Mouse (Mus musculus) MEL (cell line): Measurements from ENCODE around the gene Stn1. TPM values are rescaled to one million over a fixed set of nuclear protein-coding genes. Genes with fewer than 3 reads are reported as not detected.

ENCODE experiments used
- DNase-seq: peaks from one replicate; pipeline ENCODE4 v3.0.0; 2011; ENCODE audit warnings: low read depth, low spot score
- H3K27ac ChIP-seq: 2 replicates; pipeline ENCODE4 v1.5.1; 2012; ENCODE audit warnings: low read depth, mild to moderate bottlenecking, control low read depth, low read length, moderate library complexity; ENCODE audit not compliant: control insufficient read depth
- H3K27me3 ChIP-seq, 2 experiments: fragments of 150-350 bp in 1 of 2; sonication (generic) in 1 of 2; 2 replicates each; pipeline ENCODE4 v1.6.1; 2012; ENCODE audit warnings: low read length in 2 of 2, mild to moderate bottlenecking in 2 of 2, improper control_type of control experiment in 1 of 2, moderate library complexity in 1 of 2; ENCODE audit not compliant: insufficient read depth in 2 of 2, control insufficient read depth in 1 of 2
- H3K36me3 ChIP-seq, 2 experiments: 2 replicates each; pipeline ENCODE4 v1.6.1; 2012 to 2014; ENCODE audit warnings: low read length in 2 of 2, improper control_type of control experiment in 1 of 2, inconsistent platforms in 1 of 2, mild to moderate bottlenecking in 1 of 2; ENCODE audit not compliant: insufficient read depth in 2 of 2, control insufficient read depth in 1 of 2
- H3K4me1 ChIP-seq, 2 experiments: fragments of 150-350 bp in 1 of 2; sonication (generic) in 1 of 2; 2 replicates each; pipeline ENCODE4 v1.6.1; 2012; ENCODE audit warnings: low read length in 2 of 2, improper control_type of control experiment in 1 of 2, mild to moderate bottlenecking in 1 of 2; ENCODE audit not compliant: insufficient read depth in 2 of 2, control insufficient read depth in 1 of 2
- H3K4me3 ChIP-seq, 2 experiments: fragments of 150-350 bp in 1 of 2; sonication (generic) in 1 of 2; 2 replicates each; pipeline ENCODE4 v1.5.1; 2012; ENCODE audit warnings: low read depth in 2 of 2, low read length in 2 of 2, mild to moderate bottlenecking in 2 of 2, moderate library complexity in 2 of 2, control low read depth in 1 of 2, improper control_type of control experiment in 1 of 2; ENCODE audit not compliant: control insufficient read depth in 1 of 2, insufficient read depth in 1 of 2
- H3K79me2 ChIP-seq: 2 replicates; pipeline ENCODE4 v1.6.1; 2012; ENCODE audit warnings: mild to moderate bottlenecking, low read length, moderate library complexity; ENCODE audit not compliant: control insufficient read depth, poor library complexity, insufficient read depth
- H3K9ac ChIP-seq: 2 replicates; pipeline ENCODE4 v1.6.1; 2012; ENCODE audit warnings: low read depth, mild to moderate bottlenecking, control low read depth, low read length, moderate library complexity; ENCODE audit not compliant: control insufficient read depth, poor library complexity, severe bottlenecking
- H3K9me3 ChIP-seq: fragments of 150-350 bp; sonication (generic); replicated peaks from 2 replicates; pipeline ENCODE4 v1.6.1; 2012; ENCODE audit warnings: mild to moderate bottlenecking, low read length, improper control_type of control experiment, moderate library complexity; ENCODE audit not compliant: insufficient read depth
- E2F4 ChIP-seq: IDR thresholded peaks from 2 replicates; pipeline ENCODE4 v1.6.1; 2011; ENCODE audit warnings: low read depth, low read length, improper control_type of control experiment, borderline replicate concordance
- GABPA ChIP-seq: IDR thresholded peaks from 2 replicates; pipeline ENCODE4 v1.6.1; 2012; ENCODE audit warnings: low read depth, mild to moderate bottlenecking, inconsistent platforms, low read length, improper control_type of control experiment, moderate library complexity
- GATA1 ChIP-seq: IDR thresholded peaks from 2 replicates; pipeline ENCODE4 v1.6.1; 2011; ENCODE audit warnings: low read depth, low read length, improper control_type of control experiment
- HCFC1 ChIP-seq: IDR thresholded peaks from 2 replicates; pipeline ENCODE4 v1.6.1; 2012; ENCODE audit warnings: low read depth, mild to moderate bottlenecking, inconsistent platforms, low read length, improper control_type of control experiment, moderate library complexity
- JUND ChIP-seq: IDR thresholded peaks from 2 replicates; pipeline ENCODE4 v1.6.1; 2011; ENCODE audit warnings: low read depth, mild to moderate bottlenecking, improper control_type of control experiment, low read length
- MAX ChIP-seq: IDR thresholded peaks from 2 replicates; pipeline ENCODE4 v1.6.1; 2011; ENCODE audit warnings: low read length, improper control_type of control experiment
- MAZ ChIP-seq: IDR thresholded peaks from 2 replicates; pipeline ENCODE4 v1.6.1; 2012; ENCODE audit warnings: low read depth, mild to moderate bottlenecking, inconsistent platforms, low read length, improper control_type of control experiment
- MEF2A ChIP-seq: IDR thresholded peaks from 2 replicates; pipeline ENCODE4 v1.6.1; 2014; ENCODE audit warnings: low read depth, mild to moderate bottlenecking, inconsistent platforms, low read length, improper control_type of control experiment; ENCODE audit not compliant: poor library complexity, insufficient replicate concordance, severe bottlenecking; ENCODE audit errors: extremely low read depth
- MXI1 ChIP-seq: IDR thresholded peaks from 2 replicates; pipeline ENCODE4 v1.6.1; 2011; ENCODE audit warnings: mild to moderate bottlenecking, low read depth, low read length, improper control_type of control experiment
- MYB ChIP-seq: IDR thresholded peaks from 2 replicates; pipeline ENCODE4 v1.6.1; 2011; ENCODE audit warnings: mild to moderate bottlenecking, low read depth, low read length, improper control_type of control experiment
- MYC ChIP-seq: IDR thresholded peaks from 2 replicates; pipeline ENCODE4 v1.6.1; 2011; ENCODE audit warnings: low read depth, mild to moderate bottlenecking, low read length, improper control_type of control experiment, moderate library complexity
- NELFE ChIP-seq: IDR thresholded peaks from 2 replicates; pipeline ENCODE4 v1.6.1; 2011; ENCODE audit warnings: low read depth, low read length, improper control_type of control experiment
- NRF1 ChIP-seq: IDR thresholded peaks from 2 replicates; pipeline ENCODE4 v1.6.1; 2014; ENCODE audit warnings: low read depth, mild to moderate bottlenecking, inconsistent platforms, low read length, improper control_type of control experiment, moderate library complexity; ENCODE audit not compliant: poor library complexity, insufficient read depth, severe bottlenecking
- POLR2A ChIP-seq, 2 experiments: IDR thresholded peaks; 2 replicates each; pipeline ENCODE4 v1.6.1; 2011 to 2012; ENCODE audit warnings: low read length in 2 of 2, mild to moderate bottlenecking in 2 of 2, control low read depth in 1 of 2, improper control_type of control experiment in 1 of 2, low read depth in 1 of 2, moderate library complexity in 1 of 2; ENCODE audit not compliant: control insufficient read depth in 1 of 2, insufficient read depth in 1 of 2, poor library complexity in 1 of 2
- POLR2AphosphoS2 ChIP-seq: IDR thresholded peaks from 2 replicates; pipeline ENCODE4 v1.6.1; 2011; ENCODE audit warnings: low read length, improper control_type of control experiment
- RAD21 ChIP-seq: IDR thresholded peaks from 2 replicates; pipeline ENCODE4 v1.6.1; 2011; ENCODE audit warnings: mild to moderate bottlenecking, low read depth, low read length, improper control_type of control experiment
- SIN3A ChIP-seq: IDR thresholded peaks from 2 replicates; pipeline ENCODE4 v1.6.1; 2012; ENCODE audit warnings: low read length, improper control_type of control experiment, inconsistent platforms
- TAL1 ChIP-seq: IDR thresholded peaks from 2 replicates; pipeline ENCODE4 v1.6.1; 2012; ENCODE audit warnings: mild to moderate bottlenecking, inconsistent platforms, low read length, moderate library complexity, mixed read lengths
- TBP ChIP-seq: IDR thresholded peaks from 2 replicates; pipeline ENCODE4 v1.8.0; 2011; ENCODE audit warnings: low read depth, low read length, improper control_type of control experiment
- TCF12 ChIP-seq: IDR thresholded peaks from 2 replicates; pipeline ENCODE4 v1.6.1; 2014; ENCODE audit warnings: low read depth, mild to moderate bottlenecking, inconsistent platforms, low read length, improper control_type of control experiment, moderate library complexity
- UBTF ChIP-seq: IDR thresholded peaks from 2 replicates; pipeline ENCODE4 v1.6.1; 2012; ENCODE audit warnings: low read depth, mild to moderate bottlenecking, inconsistent platforms, low read length, improper control_type of control experiment, moderate library complexity, borderline replicate concordance; ENCODE audit not compliant: insufficient read depth
- ZMIZ1 ChIP-seq: IDR thresholded peaks from 2 replicates; pipeline ENCODE4 v1.6.1; 2012; ENCODE audit warnings: low read depth, mild to moderate bottlenecking, inconsistent platforms, low read length, improper control_type of control experiment, moderate library complexity
- polyA plus RNA-seq, 2 experiments: library from polyadenylated mRNA; stranded (reverse) in 1 of 2; unstranded in 1 of 2; fragments of >175 nt in 1 of 2; fragments of >200 nt in 1 of 2; gene quantifications; 2 replicates each; pipeline versions ENCODE4 v1.2.1 to v1.2.4; 2012; ENCODE audit warnings: low replicate concordance in 2 of 2, low read depth in 1 of 2; ENCODE audit not compliant: insufficient read length in 2 of 2, insufficient read depth in 1 of 2, missing spikeins in 1 of 2
- total RNA-seq: library from RNA; depleted of rRNA; stranded (reverse); fragments of 300-350 nt; gene quantifications from 2 replicates; pipeline ENCODE4 v1.2.3, GENCODE M21; 2012

Stn1 gene
- total and polyA plus RNA-seq, 3 experiments: 9.7 to 13.6 TPM; not detected in 1

DNA sequence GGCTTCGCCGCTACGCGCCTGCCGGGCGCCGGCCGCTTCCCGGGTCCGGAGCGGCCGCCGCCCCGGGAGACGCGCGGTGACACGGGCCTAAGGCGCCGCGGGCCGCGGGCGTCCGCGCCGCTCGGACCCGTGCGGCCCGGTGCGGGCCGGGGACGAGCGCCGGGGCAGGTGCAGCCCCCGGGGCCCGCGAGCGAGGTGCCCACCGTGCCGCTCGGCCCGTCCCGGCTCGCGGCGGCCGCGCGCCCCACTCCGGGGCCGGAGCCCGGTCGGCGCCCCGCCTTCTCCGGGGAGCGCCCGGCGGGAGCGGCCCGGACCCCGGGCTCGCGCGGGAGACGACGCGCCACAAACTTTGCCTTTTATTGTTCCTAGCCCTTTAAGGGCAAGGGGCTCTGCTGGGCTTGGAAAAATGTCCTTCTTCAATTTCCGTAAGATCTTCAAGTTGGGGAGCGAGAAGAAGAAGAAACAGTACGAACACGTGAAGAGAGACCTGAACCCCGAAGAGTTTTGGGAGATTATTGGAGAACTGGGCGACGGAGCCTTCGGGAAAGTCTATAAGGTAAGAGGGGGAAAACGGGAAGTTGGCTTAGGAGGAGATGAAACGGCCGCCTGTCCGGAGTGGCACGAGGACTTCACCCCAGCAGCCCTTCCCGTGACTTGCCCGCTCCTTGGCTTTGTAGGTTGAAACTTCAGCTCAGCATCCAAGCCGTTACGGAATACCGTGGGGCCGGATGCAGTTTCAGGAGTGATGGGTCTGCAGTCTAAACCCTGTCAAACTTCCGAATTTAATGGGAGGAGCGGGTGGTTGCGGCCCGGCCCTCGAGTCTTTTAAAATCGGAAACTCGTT, 42.7 kb upstream of the Stn1 start (continued):
- 0 out of 2 replicates have a peak, but pooled peaks have one; percentile 50 for TF ChIP-seq ZMIZ1
- TF ChIP-seq MXI1: peak; percentile 79
- no peak for TF ChIP-seq TAL1
- TF ChIP-seq MYB: no peak

DNA sequence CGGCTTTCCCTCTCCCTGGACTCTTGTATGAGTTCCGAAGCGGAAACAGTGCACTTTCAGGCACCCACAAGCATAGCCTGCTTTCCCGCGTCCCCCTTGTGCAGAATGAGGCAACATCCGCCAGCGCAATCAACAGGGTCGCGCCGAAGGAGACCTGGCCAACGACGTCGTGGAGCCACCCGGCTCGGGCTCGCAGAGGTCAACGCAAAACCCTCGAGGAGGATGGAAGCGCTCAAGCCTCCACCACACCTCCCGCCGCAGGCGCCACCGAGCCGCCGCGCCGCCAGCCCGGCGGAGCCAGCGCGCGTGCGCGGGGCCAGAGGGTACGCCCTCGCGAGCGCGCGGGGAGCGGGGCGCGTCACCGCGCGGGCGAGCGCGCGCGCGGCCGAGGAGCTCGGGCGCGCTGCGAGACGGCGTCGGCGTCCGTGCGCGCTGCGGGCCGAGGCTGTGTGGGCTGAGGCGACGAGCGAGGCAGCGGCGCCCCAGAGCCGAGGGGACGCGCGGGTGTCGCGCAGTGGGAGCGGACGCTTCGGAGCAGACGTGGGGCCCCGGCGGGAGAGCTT, 42.0 kb upstream of the Stn1 start, which contains the start of gene Slk:
Gene Slk (plus strand): TSS at position 454 of the 563 bp plus-strand sequence.
- peak within 1 kb of the TSS; percentile 96 to 99 for H3K4me3 ChIP-seq
- peak; percentile 91 for DNase-seq
- H3K36me3 ChIP-seq: peaks cover 0 to 21% of the 10 kb centered on the region in 2 experiments; a peak in 3 of 4 replicates
- no peaks in the 10 kb centered on the region for H3K9me3 ChIP-seq
- H3K9ac ChIP-seq: peak within 1 kb of the TSS; percentile 92
- H3K27ac ChIP-seq: peak within 1 kb of the TSS; percentile 80
- peaks cover 37% of the 10 kb centered on the region for H3K79me2 ChIP-seq
- TF ChIP-seq SIN3A: peak; percentile 83; the same call in 1 of the 2 replicates
- 0 out of 2 replicates have a peak, but pooled peaks have one; percentile 19 for TF ChIP-seq MEF2A
- peak; percentile 29; the same call in 1 of the 2 replicates for TF ChIP-seq HCFC1
- peak; percentile 57 for TF ChIP-seq ZMIZ1
- no peak for TF ChIP-seq RAD21
- TF ChIP-seq MAX: peak; percentile 81
- peak; percentile 45; the same call in 1 of the 2 replicates for TF ChIP-seq POLR2AphosphoS2
- no peak for TF ChIP-seq GABPA
- peak; percentile 86; the same call in 1 of the 2 replicates for TF ChIP-seq E2F4
- TF ChIP-seq NRF1: peak; percentile 82
- no peak; the same call in 1 of the 2 replicates for TF ChIP-seq MYB
- peak; percentile 90 to 98 for TF ChIP-seq POLR2A (IDR thresholded peaks at IDR 0.05; ENCODE audit: control insufficient read depth in 1 of 2, insufficient read depth in 1 of 2, low read depth in 1 of 2, low read length in 2 of 2, poor library complexity in 1 of 2)
- peak; percentile 61 for TF ChIP-seq TBP
- TF ChIP-seq JUND: no peak
- peak; percentile 65 for TF ChIP-seq NELFE
- TF ChIP-seq MYC: peak; percentile 18; the same call in 1 of the 2 replicates
- no peak for TF ChIP-seq GATA1
- 0 out of 2 replicates have a peak, but pooled peaks have one; percentile 67 for TF ChIP-seq UBTF
- peak; percentile 78 for TF ChIP-seq MXI1
- TF ChIP-seq MAZ: 0 out of 2 replicates have a peak, but pooled peaks have one; percentile 11
- TF ChIP-seq TCF12: 0 out of 2 replicates have a peak, but pooled peaks have one; percentile 2
- TF ChIP-seq, all 39 proteins: peak for 16
- peaks cover 7 to 12% of the 10 kb centered on the region in 2 experiments for H3K4me1 ChIP-seq
- H3K27me3 ChIP-seq: no peaks in the 10 kb centered on the region
